Mouse (Mus musculus) heart, postnatal 0 days (tissue): Measurements from ENCODE around the gene Wwox. TPM values are rescaled to one million over a fixed set of nuclear protein-coding genes. Genes with fewer than 3 reads are reported as not detected.

ENCODE experiments used
- ATAC-seq: fragments of 200-750 bp; cut with Nextera tagmentation; 2 replicates; pipeline ENCODE4 v1.8.0; 2017; ENCODE audit warnings: low read depth, moderate number of reproducible peaks, moderate library complexity; ENCODE audit not compliant: insufficient read depth
- DNase-seq: peaks from one replicate; pipeline ENCODE4 v3.0.0-alpha.2; 2016; ENCODE audit warnings: low spot score
- H3K27ac ChIP-seq: fragments of 300-500 bp; sonication (generic); 2 replicates; pipeline ENCODE4 v1.5.1; 2014; ENCODE audit warnings: low read depth, mild to moderate bottlenecking
- H3K27me3 ChIP-seq: fragments of 300-500 bp; sonication (generic); 2 replicates; pipeline ENCODE4 v1.6.1; 2014; ENCODE audit warnings: low read length, mixed read lengths; ENCODE audit not compliant: control insufficient read depth, insufficient read depth
- H3K36me3 ChIP-seq: fragments of 300-500 bp; sonication (generic); replicated peaks from 2 replicates; pipeline ENCODE4 v1.6.1; 2014; ENCODE audit warnings: low read length, mixed read lengths; ENCODE audit not compliant: control insufficient read depth, insufficient read depth
- H3K4me1 ChIP-seq: fragments of 300-500 bp; sonication (generic); 2 replicates; pipeline ENCODE4 v1.6.1; 2014; ENCODE audit warnings: antibody characterized with exemption; ENCODE audit not compliant: control insufficient read depth, insufficient read depth
- H3K4me2 ChIP-seq: fragments of 300-500 bp; sonication (generic); 2 replicates; pipeline ENCODE4 v1.6.1; 2014; ENCODE audit warnings: low read depth, mild to moderate bottlenecking, low read length, moderate library complexity
- H3K4me3 ChIP-seq: fragments of 300-500 bp; sonication (generic); 2 replicates; pipeline ENCODE4 v1.5.1; 2014; ENCODE audit warnings: low read depth, low read length
- H3K9ac ChIP-seq: fragments of 300-500 bp; sonication (generic); replicated peaks from 2 replicates; pipeline ENCODE4 v1.6.1; 2014; ENCODE audit warnings: low read depth, low read length, mixed read lengths
- H3K9me3 ChIP-seq: fragments of 300-500 bp; sonication (generic); replicated peaks from 2 replicates; pipeline ENCODE4 v1.6.1; 2016; ENCODE audit warnings: low read length; ENCODE audit not compliant: control insufficient read depth
- CTCF ChIP-seq: IDR thresholded peaks from 2 replicates; pipeline ENCODE4 v1.5.1; 2016; ENCODE audit warnings: antibody characterized with exemption, control low read depth, low read depth
- EP300 ChIP-seq: IDR thresholded peaks from 2 replicates; pipeline ENCODE4 v1.6.1; 2016; ENCODE audit warnings: antibody characterized with exemption, low read depth
- WGBS: fragments of 180-500 bp; shearing (Covaris S2); extraction: QIAGEN DNeasy Blood & Tissue Kit; methylation state at CpG from one replicate; pipeline ENCODE4 v1.1.7; 2014; 5-methylcytosine and 5-hydroxymethylcytosine counted together
- polyA plus RNA-seq: library from polyadenylated mRNA; unstranded; fragments of >200 nt; fragmentation: Nextera tagmentation; extraction: Ambion mirVana; gene quantifications from 2 replicates; pipeline ENCODE4 v1.2.1, GENCODE M21; 2015
- total RNA-seq: library from RNA; depleted of rRNA; stranded (reverse); fragments of >200 nt; gene quantifications from 2 replicates; pipeline ENCODE4 v1.2.3, GENCODE M21; 2014; ENCODE audit warnings: low replicate concordance

The Wwox gene
- total and polyA plus RNA-seq, 2 experiments from 2014 or later = 7.5 to 9.6 TPM

GRCm38 (mm10) chr8:114523061-114523460, 83.6 kb downstream of the Wwox start:
- Histone ChIP-seq H3K27ac (no peak overlapping the region), H3K9me3 (no peaks in the 10 kb centered on the region), H3K27me3 (no peaks in the 10 kb centered on the region), H3K4me2 (no peak overlapping the region), H3K4me3 (no peak overlapping the region), H3K36me3 (no peaks in the 10 kb centered on the region), H3K9ac (no peak overlapping the region), H3K4me1 (no peaks in the 10 kb centered on the region)
- ATAC-seq = no peak
- TF ChIP-seq CTCF (no peak), EP300 (no peak)
- no peak for DNase-seq
- WGBS = 87% methylated on average over 2 of the region's 2 CpGs

DNA sequence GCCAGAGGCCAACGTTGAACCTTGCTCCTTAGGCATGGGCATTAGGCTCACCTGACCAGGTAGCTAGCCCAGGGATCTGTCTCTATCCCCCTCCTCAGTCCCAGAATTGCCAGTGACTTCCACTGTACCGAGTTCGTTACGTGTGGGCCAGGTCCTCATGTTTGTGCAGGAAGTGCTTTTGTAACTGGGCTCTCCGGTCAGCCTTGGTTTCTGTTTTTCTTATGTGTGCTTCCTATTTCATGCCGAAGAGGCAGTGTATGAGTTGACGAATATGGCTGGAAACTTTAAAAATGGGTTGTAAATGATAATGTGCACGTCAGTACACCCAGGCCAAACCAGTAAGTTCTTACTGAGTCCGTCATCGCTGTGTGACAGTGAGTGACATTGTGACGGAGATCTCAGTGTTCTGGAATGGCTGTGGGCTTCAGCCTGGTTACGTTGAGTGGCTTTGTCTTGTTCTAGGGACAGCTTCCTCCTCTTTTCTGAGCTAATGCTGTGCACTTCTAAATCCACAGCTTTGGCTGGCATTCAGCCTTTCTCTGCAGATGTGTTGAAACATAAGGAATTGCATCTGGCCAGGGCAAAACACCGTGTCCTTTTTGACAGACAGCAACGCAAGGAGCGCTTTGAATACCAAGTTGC, 87.3 kb downstream of the Wwox start:
- no peaks in the 10 kb centered on the region for H3K36me3 ChIP-seq
- TF ChIP-seq CTCF (no peak), EP300 (no peak)
- DNase-seq (no peak), ATAC-seq (no peak)
- no peak overlapping the region for H3K4me3 ChIP-seq
- H3K4me1 ChIP-seq = no peaks in the 10 kb centered on the region
- 74% methylated on average over 15 of the region's 15 CpGs for WGBS
- no peak overlapping the region for H3K27ac ChIP-seq
- no peak overlapping the region for H3K9ac ChIP-seq
- no peaks in the 10 kb centered on the region for H3K27me3 ChIP-seq
- H3K4me2 ChIP-seq = no peak overlapping the region
- H3K9me3 ChIP-seq = no peaks in the 10 kb centered on the region

GRCm38 (mm10) chr8:114527648-114528221, 88.3 kb downstream of the Wwox start:
- no peaks in the 10 kb centered on the region for H3K4me1 ChIP-seq
- TF ChIP-seq CTCF (no peak), EP300 (no peak)
- H3K27ac ChIP-seq = no peak overlapping the region
- no peaks in the 10 kb centered on the region for H3K36me3 ChIP-seq
- DNase-seq (no peak), ATAC-seq (no peak)
- WGBS = 81% methylated on average over 12 of the region's 12 CpGs
- no peaks in the 10 kb centered on the region for H3K27me3 ChIP-seq
- no peak overlapping the region for H3K9ac ChIP-seq
- no peak overlapping the region for H3K4me3 ChIP-seq
- no peak overlapping the region for H3K4me2 ChIP-seq
- no peaks in the 10 kb centered on the region for H3K9me3 ChIP-seq

DNA sequence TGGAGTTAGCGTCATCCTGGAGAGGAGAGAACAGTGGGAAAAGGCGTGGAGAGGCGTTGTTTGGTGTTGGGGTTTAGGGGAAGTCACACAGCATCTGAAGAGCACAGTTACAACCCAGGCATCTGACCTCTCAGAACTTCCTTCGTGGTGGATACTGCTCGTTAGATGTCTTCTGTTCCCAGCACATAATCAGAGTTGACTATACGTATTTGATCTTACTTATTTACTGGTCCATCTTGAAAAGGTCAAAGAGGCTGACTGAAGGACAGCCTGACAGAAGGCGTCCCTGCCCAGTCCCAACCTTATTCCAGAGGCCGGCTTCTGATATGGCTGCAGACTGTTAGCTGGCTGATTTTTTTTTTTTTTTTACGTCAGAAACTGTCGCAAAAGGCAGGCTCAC, 90.1 kb downstream of the Wwox start:
- no peaks in the 10 kb centered on the region for H3K9me3 ChIP-seq
- H3K4me3 ChIP-seq = no peak overlapping the region
- no peaks in the 10 kb centered on the region for H3K4me1 ChIP-seq
- H3K36me3 ChIP-seq = no peaks in the 10 kb centered on the region
- no peak for DNase-seq
- TF ChIP-seq CTCF = no peak
- TF ChIP-seq EP300 = no peak
- no peak overlapping the region for H3K9ac ChIP-seq
- no peak for ATAC-seq
- 0 out of 2 replicates have a peak, but pooled peaks cover 3% of the 10 kb centered on the region for H3K27me3 ChIP-seq
- no peak overlapping the region for H3K4me2 ChIP-seq
- WGBS = 73% methylated on average over 10 of the region's 10 CpGs
- no peak overlapping the region for H3K27ac ChIP-seq

GRCm38 (mm10) chr8:114536201-114536600, 96.7 kb downstream of the Wwox start:
- TF ChIP-seq EP300 (no peak), CTCF (no peak)
- no peak for ATAC-seq
- H3K36me3 ChIP-seq = no peaks in the 10 kb centered on the region
- H3K4me3 ChIP-seq = no peak overlapping the region
- H3K27me3 ChIP-seq = 0 out of 2 replicates have a peak, but pooled peaks cover 3% of the 10 kb centered on the region
- no peak overlapping the region for H3K4me2 ChIP-seq
- WGBS = 71% methylated on average over 6 of the region's 6 CpGs
- no peaks in the 10 kb centered on the region for H3K4me1 ChIP-seq
- no peaks in the 10 kb centered on the region for H3K9me3 ChIP-seq
- no peak overlapping the region for H3K27ac ChIP-seq
- no peak for DNase-seq
- no peak overlapping the region for H3K9ac ChIP-seq

- ATAC-seq (no peak), DNase-seq (peak; percentile 26)
- WGBS = 6% methylated on average over 3 of the region's 3 CpGs
- Histone ChIP-seq H3K27me3 (no peaks in the 10 kb centered on the region), H3K27ac (no peak overlapping the region), H3K4me2 (no peak overlapping the region), H3K4me3 (no peak overlapping the region), H3K4me1 (no peaks in the 10 kb centered on the region), H3K9ac (no peak overlapping the region), H3K9me3 (no peaks in the 10 kb centered on the region), H3K36me3 (no peaks in the 10 kb centered on the region)
- TF ChIP-seq EP300 = no peak
- TF ChIP-seq CTCF = peak; percentile 80
These were observed 101.7 kb downstream of the Wwox start for GRCm38 (mm10) chr8:114541132-114541531.
